Mouse (Mus musculus) thymus, adult 2 months (tissue): ENCODE data around the gene Mtap. TPM values are rescaled to one million over a fixed set of nuclear protein-coding genes. Genes with fewer than 3 reads are reported as not detected.

Source experiments
- DNase-seq: peaks from one replicate; pipeline ENCODE4 v3.0.0; 2021
- H3K27ac ChIP-seq: fragments of 200-500 bp; 2 replicates; pipeline ENCODE4 v1.5.1; 2012; ENCODE audit warnings: low read length, control low read depth; ENCODE audit not compliant: control insufficient read depth, insufficient read depth
- H3K27me3 ChIP-seq: fragments of 200-500 bp; 2 replicates; pipeline ENCODE4 v1.6.1; 2012; ENCODE audit warnings: mild to moderate bottlenecking, low read length, moderate library complexity, mixed read lengths; ENCODE audit not compliant: control insufficient read depth, insufficient read depth
- H3K36me3 ChIP-seq: fragments of 200-500 bp; 2 replicates; pipeline ENCODE4 v1.6.1; 2012; ENCODE audit warnings: mild to moderate bottlenecking, low read length, moderate library complexity; ENCODE audit not compliant: control insufficient read depth, insufficient read depth
- H3K4me1 ChIP-seq: fragments of 200-500 bp; replicated peaks from 2 replicates; pipeline ENCODE4 v1.6.1; 2012; ENCODE audit warnings: low read length; ENCODE audit not compliant: control insufficient read depth, insufficient read depth
- H3K4me3 ChIP-seq: fragments of 200-500 bp; 2 replicates; pipeline ENCODE4 v1.5.1; 2012; ENCODE audit warnings: mild to moderate bottlenecking, low read length, control low read depth, moderate library complexity; ENCODE audit not compliant: control insufficient read depth, insufficient read depth
- CTCF ChIP-seq: fragments of 200-500 bp; IDR thresholded peaks from 2 replicates; pipeline ENCODE4 v1.5.1; 2012; ENCODE audit warnings: mild to moderate bottlenecking, control low read depth, low read length, moderate library complexity, borderline replicate concordance; ENCODE audit not compliant: control insufficient read depth, poor library complexity, insufficient read depth; ENCODE audit errors: extremely low read depth
- POLR2A ChIP-seq: fragments of 200-500 bp; IDR thresholded peaks from 2 replicates; pipeline ENCODE4 v1.6.1; 2012; ENCODE audit warnings: mild to moderate bottlenecking, low read length, control low read depth, moderate library complexity; ENCODE audit not compliant: control insufficient read depth, poor library complexity, insufficient read depth; ENCODE audit errors: extremely low read depth
- WGBS: fragments of 180-500 bp; shearing (Covaris S2); methylation state at CpG from one replicate; pipeline ENCODE4 v1.1.7; 2018; 5-methylcytosine and 5-hydroxymethylcytosine counted together
- polyA plus RNA-seq: library from polyadenylated mRNA; depleted of rRNA; stranded (reverse); fragments of >200 nt; gene quantifications from 2 replicates; pipeline ENCODE4 v1.2.3, GENCODE M21; 2012

The Mtap gene
- polyA plus RNA-seq, 1 experiment = 6.7 TPM

DNA sequence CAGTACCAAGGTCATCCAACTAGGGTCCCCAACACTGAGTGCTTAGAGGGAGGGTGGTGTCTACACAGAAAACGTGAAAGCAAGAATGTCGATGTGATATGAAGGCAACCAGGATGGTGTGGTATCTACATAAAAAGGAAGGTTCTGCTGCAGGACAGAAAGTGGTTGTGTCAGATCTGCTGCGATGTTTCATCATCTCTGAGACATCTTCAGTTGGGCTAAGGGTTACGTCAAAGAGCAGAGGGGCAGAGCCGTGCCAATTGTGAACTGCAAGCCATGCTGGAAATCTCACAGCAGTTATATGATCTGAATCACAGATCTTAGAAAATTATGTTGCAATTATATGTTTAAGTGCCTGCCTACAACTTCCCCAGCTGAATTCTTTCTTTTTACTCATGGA lies 16.6 kb upstream of the Mtap start:
- Histone ChIP-seq H3K4me3 (no peak overlapping the region), H3K36me3 (no peaks in the 10 kb centered on the region), H3K27me3 (no peaks in the 10 kb centered on the region), H3K4me1 (no peaks in the 10 kb centered on the region), H3K27ac (no peak overlapping the region)
- no peak for DNase-seq
- 94% methylated on average over 5 of the region's 5 CpGs for WGBS
- TF ChIP-seq POLR2A (no peak), CTCF (no peak)

DNA sequence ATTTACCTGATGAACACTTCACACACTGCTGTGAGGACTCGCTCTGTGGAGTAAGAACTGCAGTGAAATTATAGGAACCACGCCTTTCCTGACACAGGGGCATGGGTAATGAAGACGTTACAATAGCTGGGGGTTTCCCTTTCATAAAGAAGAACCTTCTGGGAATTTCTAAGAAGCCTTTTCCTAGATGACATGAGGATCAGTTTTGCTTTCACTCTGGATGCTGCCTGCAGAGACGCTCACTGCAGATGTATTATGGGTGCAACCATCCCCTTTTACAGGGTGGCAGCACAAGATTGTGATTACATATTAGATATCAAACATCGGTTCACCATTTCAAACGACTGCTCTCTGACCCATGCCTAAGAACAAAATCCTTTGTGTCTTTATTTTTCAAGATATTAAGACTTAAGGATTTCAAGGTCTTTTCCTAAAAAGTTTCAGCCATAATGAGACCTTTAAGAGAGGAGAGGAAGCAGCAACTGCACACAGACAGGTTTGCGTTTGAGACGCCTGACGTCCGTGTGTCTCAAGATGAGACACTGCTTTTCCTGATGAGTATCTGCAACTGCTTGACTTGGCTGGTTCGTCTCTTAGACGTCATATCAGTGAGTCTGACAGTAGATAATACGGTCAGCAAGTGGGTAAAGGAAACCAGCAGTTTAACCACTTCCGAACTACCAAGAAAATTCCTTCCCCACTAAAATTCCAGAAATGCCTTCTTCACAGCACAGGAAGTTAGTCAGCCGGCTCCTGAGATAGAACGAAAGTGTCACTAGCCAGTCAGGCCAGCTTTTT lies 13.3 kb upstream of the Mtap start:
- no peak for TF ChIP-seq POLR2A
- no peak for TF ChIP-seq CTCF
- no peak overlapping the region for H3K27ac ChIP-seq
- DNase-seq = no peak
- no peak overlapping the region for H3K4me3 ChIP-seq
- no peaks in the 10 kb centered on the region for H3K27me3 ChIP-seq
- no peaks in the 10 kb centered on the region for H3K36me3 ChIP-seq
- H3K4me1 ChIP-seq = peaks cover 2% of the 10 kb centered on the region; the same call in 1 of the 2 replicates
- WGBS = 83% methylated on average over 16 of the region's 16 CpGs

DNA sequence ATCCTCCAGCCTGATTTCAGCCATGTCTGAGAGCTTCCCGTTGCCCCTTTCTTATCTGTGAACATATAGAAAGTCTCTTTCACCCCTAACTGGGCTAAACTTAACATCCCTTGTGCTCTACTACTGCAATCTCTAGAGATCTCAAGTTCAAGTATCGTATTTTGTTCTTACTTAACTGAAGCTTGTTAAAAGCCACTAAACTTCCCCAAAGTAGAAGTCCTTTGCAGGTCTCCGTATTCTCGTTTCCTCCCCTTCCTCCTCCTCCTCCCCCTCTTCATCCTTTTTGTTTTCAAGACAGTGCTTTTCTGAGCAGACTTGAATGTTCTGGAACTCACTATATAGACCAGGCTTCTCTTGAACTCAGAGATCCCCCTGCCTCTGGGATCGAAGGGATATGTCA lies 9.2 kb upstream of the Mtap start:
- H3K27me3 ChIP-seq = no peaks in the 10 kb centered on the region
- H3K4me1 ChIP-seq = peaks cover 2% of the 10 kb centered on the region; the same call in 1 of the 2 replicates
- H3K27ac ChIP-seq = no peak overlapping the region
- H3K4me3 ChIP-seq = no peak overlapping the region
- DNase-seq = no peak
- H3K36me3 ChIP-seq = no peaks in the 10 kb centered on the region
- 23% methylated on average over 5 of the region's 5 CpGs for WGBS
- no peak for TF ChIP-seq CTCF
- no peak for TF ChIP-seq POLR2A

DNA sequence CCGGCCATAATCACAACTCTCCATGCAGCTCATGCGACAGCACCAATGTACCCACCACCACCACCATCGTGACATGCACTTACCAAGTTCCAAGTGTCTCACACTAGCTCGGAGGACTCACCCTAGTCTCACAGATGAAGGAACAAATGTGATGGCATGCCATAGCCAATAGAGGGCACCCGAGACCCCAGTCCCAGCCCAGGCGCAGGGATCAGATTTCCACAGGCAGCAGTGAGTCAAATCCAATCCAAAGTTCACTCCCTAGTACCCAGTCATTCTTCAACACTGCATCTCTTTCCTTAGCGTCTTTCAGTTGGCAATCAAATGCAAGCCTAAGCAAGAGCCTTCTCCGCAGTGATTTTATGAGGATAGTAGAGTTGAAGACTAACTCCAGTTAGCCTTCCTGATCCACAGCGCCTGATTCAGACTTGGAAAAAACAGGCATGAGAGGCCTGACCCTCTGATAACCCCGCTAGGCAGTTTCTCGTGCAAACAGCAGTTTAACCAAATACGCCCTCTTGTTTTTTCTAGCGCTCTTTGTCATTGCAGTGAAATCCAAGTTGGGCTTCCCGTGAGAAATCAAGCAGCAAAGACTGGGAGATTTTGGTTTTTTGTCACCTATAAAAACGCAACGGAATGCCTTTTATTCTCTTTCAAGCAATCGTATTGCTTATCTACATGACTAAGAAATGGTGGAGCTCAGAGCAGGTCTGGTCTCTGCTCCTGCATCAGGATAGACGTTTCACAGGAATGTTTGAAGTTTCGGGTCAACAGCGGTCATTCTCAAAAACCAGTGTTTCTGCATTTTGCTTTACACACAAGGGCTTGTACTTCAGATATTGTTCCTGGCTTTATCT lies 8.6 kb upstream of the Mtap start:
- DNase-seq = peak; percentile 24
- H3K27me3 ChIP-seq = no peaks in the 10 kb centered on the region
- no peak overlapping the region for H3K4me3 ChIP-seq
- no peak overlapping the region for H3K27ac ChIP-seq
- peaks cover 2% of the 10 kb centered on the region; the same call in 1 of the 2 replicates for H3K4me1 ChIP-seq
- no peaks in the 10 kb centered on the region for H3K36me3 ChIP-seq
- 57% methylated on average over 20 of the region's 20 CpGs for WGBS
- TF ChIP-seq POLR2A = no peak
- peak; percentile 71; the same call in 1 of the 2 replicates for TF ChIP-seq CTCF

DNA sequence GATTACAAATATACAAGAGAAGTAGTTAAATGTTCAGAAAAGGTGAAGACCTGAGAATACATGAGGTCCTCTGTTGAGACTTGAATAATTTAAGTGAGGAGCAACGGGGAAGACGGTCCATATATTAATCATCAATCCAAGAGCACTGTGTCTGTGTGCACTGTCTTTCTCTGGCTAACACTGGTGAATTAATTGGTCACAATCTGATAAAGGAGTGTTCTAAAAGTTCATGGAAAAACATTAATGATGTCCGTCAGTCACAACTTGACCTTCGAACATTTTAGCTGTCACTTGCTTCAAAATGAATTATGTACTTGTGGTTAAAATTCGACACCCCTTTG lies 8.0 kb upstream of the Mtap start:
- 68% methylated on average over 5 of the region's 5 CpGs for WGBS
- DNase-seq = no peak

DNA sequence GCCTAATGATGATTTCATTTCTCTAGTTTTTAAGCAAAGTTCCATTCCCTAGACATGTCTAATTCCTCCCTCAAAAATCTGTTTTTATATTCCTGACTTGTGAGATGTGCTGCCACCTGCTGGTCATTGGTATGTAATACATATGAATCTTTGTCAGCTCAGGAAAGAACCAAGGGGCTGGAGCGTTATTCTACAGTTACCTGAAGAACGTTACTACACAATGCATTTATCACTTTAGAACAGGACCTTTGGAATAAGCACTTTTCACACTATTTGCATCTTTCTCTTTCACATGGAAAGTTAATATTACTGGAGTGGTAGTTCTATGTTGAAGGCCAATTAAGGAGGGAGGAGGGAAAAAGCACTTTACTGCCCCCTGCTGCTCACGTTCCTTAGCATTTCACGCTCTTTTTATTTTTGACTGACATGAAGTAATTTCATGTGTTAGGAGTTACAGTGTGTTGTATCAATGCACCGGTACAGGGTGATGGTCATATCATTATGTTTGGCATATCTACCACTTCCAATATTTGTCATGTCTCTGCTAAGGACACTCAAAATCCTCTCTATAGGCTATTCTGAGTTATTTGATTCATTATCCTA lies 7.5 kb upstream of the Mtap start:
- Histone ChIP-seq H3K4me1 (peaks cover 2% of the 10 kb centered on the region; the same call in 1 of the 2 replicates), H3K36me3 (no peaks in the 10 kb centered on the region), H3K27me3 (no peaks in the 10 kb centered on the region), H3K27ac (no peak overlapping the region), H3K4me3 (no peak overlapping the region)
- TF ChIP-seq CTCF = no peak
- TF ChIP-seq POLR2A = no peak
- DNase-seq = peak; percentile 70
- 1% methylated on average over 5 of the region's 5 CpGs for WGBS

More for the DNA sequence above, 8.0 kb upstream of the Mtap start:
- H3K4me1 ChIP-seq = peaks cover 2% of the 10 kb centered on the region; the same call in 1 of the 2 replicates
- no peaks in the 10 kb centered on the region for H3K27me3 ChIP-seq
- TF ChIP-seq POLR2A = no peak
- no peak for TF ChIP-seq CTCF
- no peaks in the 10 kb centered on the region for H3K36me3 ChIP-seq
- no peak overlapping the region for H3K27ac ChIP-seq
- no peak overlapping the region for H3K4me3 ChIP-seq
